Mouse (Mus musculus) gastrocnemius, postnatal 4 days (tissue): ENCODE data around the gene Disp1. TPM values are rescaled to one million over a fixed set of nuclear protein-coding genes. Genes with fewer than 3 reads are reported as not detected.
A peak's percentile ranks its signal among the peaks of the same experiment; 100 is the strongest.

Experiments used
- DNase-seq, 2 experiments: peaks; one replicate each; pipeline ENCODE4 v3.0.0; 2021 to 2022; ENCODE audit warnings: low spot score in 2 of 2, mixed read lengths in 2 of 2
- total RNA-seq, 2 experiments: library from RNA; stranded (reverse); gene quantifications; 2 replicates each; pipeline ENCODE4 v1.2.3; 2021

Disp1 gene
- total RNA-seq, 2 experiments from 2014 or later: 19.3 to 22.2 TPM

- peak in 1 of 2 experiments; percentile 16 for DNase-seq
Observed at GRCm38 (mm10) chr1:183140511-183141268, 80.6 kb downstream of the Disp1 start.

DNA sequence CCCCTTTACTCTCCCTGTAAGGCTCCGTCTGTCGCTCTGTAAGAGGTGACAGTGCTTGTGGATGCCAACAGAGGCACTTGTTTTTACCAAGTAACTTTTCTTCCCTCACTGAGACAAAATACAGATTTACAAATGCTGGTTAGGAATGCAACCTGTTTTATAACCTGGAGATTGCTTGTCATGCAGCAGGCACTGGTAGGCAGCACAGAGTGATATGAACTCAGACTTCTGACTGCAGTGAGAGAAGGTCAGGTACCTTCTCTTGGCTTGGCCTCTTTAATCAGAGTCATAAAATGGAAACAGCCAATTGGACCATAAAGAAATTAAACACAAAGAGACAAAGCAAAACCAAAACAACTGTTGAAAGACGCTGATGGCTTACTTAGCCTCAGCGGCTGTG is 83.2 kb downstream of the Disp1 start:
- no peak for DNase-seq

GRCm38 (mm10) chr1:183134427-183134826 is 86.9 kb downstream of the Disp1 start:
- no peak for DNase-seq

- no peak for DNase-seq
Observed at GRCm38 (mm10) chr1:183133440-183133839, 87.9 kb downstream of the Disp1 start.

GRCm38 (mm10) chr1:183127246-183127645 is 94.1 kb downstream of the Disp1 start:
- DNase-seq: no peak

DNA sequence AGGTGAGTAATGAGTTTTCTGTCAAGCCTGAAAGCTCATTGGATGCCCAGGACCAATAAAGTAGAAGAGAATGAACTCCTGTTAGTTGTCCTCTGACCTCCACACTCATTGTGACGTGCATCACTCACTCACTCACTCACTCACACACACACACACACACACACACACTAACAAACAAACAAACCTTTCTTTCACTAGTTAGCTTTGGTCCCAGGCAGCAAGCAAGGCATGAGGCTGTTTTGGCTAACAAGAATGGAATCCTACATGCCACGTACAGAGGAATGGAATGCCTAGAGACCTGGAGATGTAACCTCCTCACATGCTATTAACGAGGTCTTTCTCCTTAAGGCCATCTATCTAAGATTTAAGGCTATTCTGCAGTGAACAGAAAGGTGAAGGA is 97.6 kb downstream of the Disp1 start:
- no peak for DNase-seq

GRCm38 (mm10) chr1:183120341-183120923 is 100.9 kb downstream of the Disp1 start:
- peak in 1 of 2 experiments; percentile 42 for DNase-seq

GRCm38 (mm10) chr1:183117827-183118825 is 103.2 kb downstream of the Disp1 start:
- DNase-seq: no peak

DNA sequence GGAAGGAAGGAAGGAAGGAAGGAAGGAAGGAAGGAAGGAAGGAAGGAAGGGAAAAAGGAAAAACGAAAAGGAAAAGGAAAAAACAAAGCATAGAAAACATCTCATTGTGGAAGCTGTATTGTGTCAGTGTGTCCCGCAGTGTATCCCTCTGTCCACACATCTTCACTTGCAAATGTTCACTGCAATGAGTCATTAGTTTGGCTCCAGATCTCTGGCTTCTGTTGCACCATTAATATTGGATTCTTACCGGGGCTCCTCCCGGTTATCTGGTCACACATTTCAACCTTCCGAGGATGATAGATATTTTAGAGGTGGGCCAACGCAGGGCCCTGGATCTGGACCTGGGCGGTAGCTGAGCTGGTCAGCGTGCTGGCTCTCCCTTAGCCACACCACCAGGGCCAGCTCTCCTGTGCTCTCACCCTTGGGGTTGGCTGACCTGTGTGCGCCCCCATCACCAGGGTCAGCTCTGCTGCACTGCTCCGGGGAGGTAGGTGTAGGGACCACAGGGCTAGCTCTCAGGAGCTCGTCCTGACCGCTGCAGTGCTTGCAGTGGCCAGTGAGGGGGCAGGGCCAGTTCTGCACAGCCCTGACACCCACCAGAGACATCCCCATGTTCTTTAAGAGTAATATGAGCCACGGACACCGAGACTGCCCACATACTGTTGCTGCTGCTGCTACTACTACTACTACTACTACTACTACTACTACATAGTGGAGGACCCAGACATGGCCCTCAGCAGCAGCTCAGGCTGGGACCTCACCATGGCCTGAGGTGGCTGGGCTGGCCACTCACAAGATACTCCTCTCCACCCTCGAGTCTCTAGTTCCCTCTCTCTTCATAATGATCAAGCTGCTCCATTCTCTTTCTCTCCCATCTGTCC is 104.1 kb downstream of the Disp1 start:
- no peak for DNase-seq

GRCm38 (mm10) chr1:183116441-183116840 is 104.9 kb downstream of the Disp1 start:
- no peak for DNase-seq

DNA sequence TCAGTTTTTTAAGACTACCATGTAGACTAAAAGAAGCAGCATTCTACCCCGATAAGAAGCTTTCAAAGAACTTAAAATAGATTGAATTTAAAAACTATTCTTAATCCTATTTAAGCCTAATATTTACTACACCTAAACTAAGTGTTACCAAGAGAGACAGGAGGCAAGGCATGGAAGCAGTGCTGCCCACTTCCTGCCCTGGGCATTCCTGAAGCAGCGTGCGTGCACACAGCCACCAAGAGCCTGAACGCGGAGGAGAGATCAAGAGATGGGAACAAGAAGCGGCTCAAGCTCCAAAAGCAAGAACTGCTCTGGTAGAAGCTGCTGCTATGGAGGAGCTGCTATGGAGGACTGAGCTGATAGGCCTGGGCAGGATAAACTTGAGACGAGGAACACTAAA is 106.2 kb downstream of the Disp1 start:
- no peak for DNase-seq

GRCm38 (mm10) chr1:183114554-183114953 is 106.8 kb downstream of the Disp1 start:
- no peak for DNase-seq

DNA sequence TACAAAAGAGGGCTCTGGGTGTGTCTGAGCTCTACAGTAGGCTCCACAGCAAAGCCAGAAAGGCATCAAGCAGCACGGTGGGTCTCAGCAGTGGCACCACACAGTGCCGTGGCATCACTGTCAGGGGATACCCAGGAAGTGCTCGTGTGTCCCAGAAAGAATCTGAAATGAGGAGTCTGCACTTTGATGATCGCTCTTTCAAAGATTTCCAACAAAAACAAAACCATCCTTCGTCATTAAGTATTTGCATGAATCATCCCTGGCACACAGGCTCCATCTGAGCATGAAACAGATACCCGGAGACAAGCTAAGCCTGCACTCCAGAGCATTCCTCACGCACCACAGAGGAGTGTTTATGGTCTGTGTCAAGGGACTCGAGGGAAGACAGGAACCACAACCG is 107.8 kb downstream of the Disp1 start:
- DNase-seq: no peak

GRCm38 (mm10) chr1:183107476-183107875 is 113.8 kb downstream of the Disp1 start:
- DNase-seq: no peak

GRCm38 (mm10) chr1:183104696-183105095 is 116.6 kb downstream of the Disp1 start:
- DNase-seq: no peak

GRCm38 (mm10) chr1:183102775-183103174 is 118.5 kb downstream of the Disp1 start:
- DNase-seq: no peak

DNA sequence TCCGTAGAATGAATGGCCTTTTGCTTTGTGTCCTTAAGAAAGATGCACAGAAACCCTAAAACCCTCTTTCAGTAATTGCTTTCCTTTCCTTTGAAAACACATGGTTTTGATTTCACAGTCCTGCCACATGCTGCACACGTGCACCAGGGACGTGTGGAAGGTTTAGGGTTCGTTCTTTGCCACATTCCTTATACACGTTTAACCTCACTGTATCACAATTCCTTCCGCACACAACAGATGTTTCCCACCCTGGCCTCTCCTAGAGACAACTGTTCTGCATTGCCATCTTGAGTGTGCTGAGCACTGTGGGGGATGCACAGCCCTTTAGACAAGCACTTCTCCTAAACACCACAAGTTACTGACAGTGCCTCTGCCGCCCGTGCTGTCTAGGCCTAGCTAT is 119.2 kb downstream of the Disp1 start:
- DNase-seq: no peak

DNA sequence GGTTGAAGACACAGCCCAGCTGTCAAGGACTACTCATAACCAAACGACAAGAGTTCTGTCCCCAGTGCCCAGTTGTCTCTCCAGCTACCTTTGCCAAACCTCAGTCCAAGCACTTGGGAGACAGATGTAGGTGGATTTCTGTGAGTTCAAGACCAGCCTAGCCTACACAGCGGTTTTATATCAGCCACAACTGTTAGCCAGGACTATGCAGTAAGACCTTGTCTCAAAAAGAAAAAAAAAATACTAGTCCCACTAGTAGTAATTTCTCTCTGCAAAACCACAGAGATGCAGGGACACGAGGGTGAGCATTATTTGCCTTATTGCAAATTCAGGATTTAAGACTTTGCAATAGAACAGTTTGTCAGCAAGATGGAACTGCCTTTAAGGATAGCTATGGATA is 120.0 kb downstream of the Disp1 start:
- no peak for DNase-seq

- no peak for DNase-seq
Observed at GRCm38 (mm10) chr1:183100245-183100644, 121.1 kb downstream of the Disp1 start.

DNA sequence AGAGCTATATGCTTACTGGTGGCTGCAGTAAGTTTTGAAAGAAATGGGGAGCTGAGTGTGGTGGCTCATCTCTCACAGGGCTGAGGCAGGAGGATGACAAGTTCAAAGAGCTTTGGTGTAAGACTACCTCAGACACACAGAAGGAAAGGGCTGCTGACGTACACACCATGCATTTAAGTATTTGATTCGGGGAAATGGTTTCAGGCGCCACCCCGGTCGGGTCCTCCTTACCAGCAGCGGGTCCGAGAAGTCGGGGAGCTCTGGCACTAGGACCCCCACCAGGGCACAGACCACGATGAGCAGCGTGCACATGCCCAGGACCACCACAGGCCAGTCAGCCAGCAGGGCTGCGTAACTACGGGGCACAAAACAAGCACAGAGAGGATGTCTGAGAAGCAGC is 121.6 kb downstream of the Disp1 start:
- DNase-seq: no peak

DNA sequence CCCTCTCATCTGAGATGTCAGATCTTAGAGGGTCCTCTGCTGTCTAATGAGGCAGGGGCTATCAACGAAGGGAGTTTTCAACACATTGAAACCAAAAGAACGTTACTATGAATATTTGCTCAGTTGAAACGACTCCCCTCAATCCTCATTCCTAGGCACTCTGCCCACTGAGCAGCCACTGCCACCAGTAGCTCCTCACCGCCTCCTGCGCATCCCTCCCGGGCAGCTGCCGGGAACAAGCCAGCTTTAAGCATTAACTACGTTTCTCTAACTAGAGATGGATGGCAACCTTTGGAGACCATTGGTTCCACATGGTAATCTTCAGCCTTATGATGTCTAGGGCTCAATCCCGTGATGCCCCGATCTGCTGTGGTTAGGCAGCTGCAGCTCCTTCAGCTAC is 123.7 kb downstream of the Disp1 start:
- no peak for DNase-seq
